Mouse (Mus musculus) granulocyte monocyte progenitor cell, adult 5-6 weeks (primary cell): ENCODE results near the gene Ephb2. TPM values are rescaled to one million over a fixed set of nuclear protein-coding genes. Genes with fewer than 3 reads are reported as not detected.

ENCODE experiments used
- ATAC-seq: replicated peaks from 2 replicates; pipeline ENCODE4 v1.8.0; 2016; ENCODE audit warnings: mild to moderate bottlenecking, moderate TSS enrichment, inconsistent platforms; ENCODE audit not compliant: poor library complexity, severe bottlenecking
- total RNA-seq, 2 experiments: library from RNA; stranded (forward) in 1 of 2; stranded (reverse) in 1 of 2; fragments of 200-712, 200-1000 nt in 1 of 2; fragments of >200 nt in 1 of 2; fragmentation: Nextera tagmentation in 1 of 2; gene quantifications; 2 replicates each; pipeline ENCODE4 v1.2.3; 2014 to 2017

Gene Ephb2
- total RNA-seq, 2 experiments from 2014 or later = 0.47 to 0.57 TPM

GRCm38 (mm10) chr4:136804343-136804742 lies 31.4 kb downstream of the Ephb2 start:
- ATAC-seq = no peak

- ATAC-seq = peak; percentile 80
These were observed 33.3 kb downstream of the Ephb2 start for GRCm38 (mm10) chr4:136802446-136802845.

- ATAC-seq = no peak
These were observed 33.8 kb downstream of the Ephb2 start for GRCm38 (mm10) chr4:136801944-136802343.

- ATAC-seq = no peak
These were observed 34.3 kb downstream of the Ephb2 start for GRCm38 (mm10) chr4:136801463-136801862.

- no peak for ATAC-seq
These were observed 35.4 kb downstream of the Ephb2 start for GRCm38 (mm10) chr4:136800366-136800765.

GRCm38 (mm10) chr4:136797677-136798569 lies 37.9 kb downstream of the Ephb2 start:
- no peak for ATAC-seq

GRCm38 (mm10) chr4:136793320-136793719 lies 42.5 kb downstream of the Ephb2 start:
- ATAC-seq = no peak

GRCm38 (mm10) chr4:136789821-136790220 lies 46.0 kb downstream of the Ephb2 start:
- no peak for ATAC-seq

GRCm38 (mm10) chr4:136787357-136787756 lies 48.4 kb downstream of the Ephb2 start:
- ATAC-seq = no peak

GRCm38 (mm10) chr4:136786453-136787276 lies 49.1 kb downstream of the Ephb2 start:
- no peak for ATAC-seq

- ATAC-seq = no peak
These were observed 52.1 kb downstream of the Ephb2 start for GRCm38 (mm10) chr4:136783552-136784150.

- ATAC-seq = no peak
These were observed 53.2 kb downstream of the Ephb2 start for GRCm38 (mm10) chr4:136782579-136782925.

- ATAC-seq = no peak
These were observed 53.8 kb downstream of the Ephb2 start for GRCm38 (mm10) chr4:136781868-136782578.

- ATAC-seq = no peak
These were observed 55.4 kb downstream of the Ephb2 start for GRCm38 (mm10) chr4:136780201-136780895.

GRCm38 (mm10) chr4:136779156-136779555 lies 56.6 kb downstream of the Ephb2 start:
- ATAC-seq = no peak

- no peak for ATAC-seq
These were observed 59.3 kb downstream of the Ephb2 start for GRCm38 (mm10) chr4:136776471-136776892.

GRCm38 (mm10) chr4:136775903-136776302 lies 59.9 kb downstream of the Ephb2 start:
- ATAC-seq = no peak

GRCm38 (mm10) chr4:136774201-136774600 lies 61.6 kb downstream of the Ephb2 start:
- ATAC-seq = no peak

GRCm38 (mm10) chr4:136772952-136773584 lies 62.7 kb downstream of the Ephb2 start:
- ATAC-seq = no peak
